Mouse (Mus musculus) G1E (cell line): ENCODE results near the gene Adcy2. TPM values are rescaled to one million over a fixed set of nuclear protein-coding genes. Genes with fewer than 3 reads are reported as not detected.
A peak's percentile ranks its signal among the peaks of the same experiment; 100 is the strongest.

Source experiments
- ATAC-seq: 2 replicates; pipeline ENCODE4 v1.8.0; 2016; ENCODE audit warnings: mild to moderate bottlenecking; ENCODE audit not compliant: insufficient number of reproducible peaks, poor library complexity, low FRiP score, severe bottlenecking; ENCODE audit errors: extremely low read depth
- DNase-seq: peaks from one replicate; pipeline ENCODE4 v3.0.0; 2012; ENCODE audit warnings: low spot score
- H3K27me3 ChIP-seq: 2 replicates; pipeline ENCODE4 v1.6.1; 2012; ENCODE audit warnings: mild to moderate bottlenecking, low read length, inconsistent platforms; ENCODE audit not compliant: insufficient read depth
- H3K36me3 ChIP-seq: replicated peaks from 2 replicates; pipeline ENCODE3; 2012; ENCODE audit warnings: mild to moderate bottlenecking, inconsistent platforms
- H3K4me1 ChIP-seq: 2 replicates; pipeline ENCODE4 v1.6.1; 2012; ENCODE audit warnings: low read depth, low read length, inconsistent platforms, mixed read lengths; ENCODE audit not compliant: insufficient read depth
- H3K4me3 ChIP-seq: 2 replicates; pipeline ENCODE4 v1.5.1; 2012; ENCODE audit warnings: low read depth, mild to moderate bottlenecking, inconsistent platforms, low read length, moderate library complexity, mixed read lengths
- H3K9me3 ChIP-seq: replicated peaks from 2 replicates; pipeline ENCODE4 v1.6.1; 2012; ENCODE audit warnings: inconsistent platforms
- CTCF ChIP-seq: IDR thresholded peaks from 2 replicates; pipeline ENCODE4 v1.5.1; 2012; ENCODE audit warnings: low read depth, low read length, inconsistent platforms, mixed read lengths
- GATA1 ChIP-seq: IDR thresholded peaks from 2 replicates; pipeline ENCODE4 v1.6.1; 2012; ENCODE audit warnings: borderline replicate concordance, low read length, inconsistent platforms, mixed read lengths
- GATA2 ChIP-seq: IDR thresholded peaks from 2 replicates; pipeline ENCODE4 v1.6.1; 2012; ENCODE audit warnings: low read depth, low read length, inconsistent platforms, borderline replicate concordance
- POLR2AphosphoS5 ChIP-seq: IDR thresholded peaks from 2 replicates; pipeline ENCODE4 v1.6.1; 2012; ENCODE audit warnings: low read depth, low read length, inconsistent platforms; ENCODE audit not compliant: insufficient replicate concordance
- TAL1 ChIP-seq: conservative IDR thresholded peaks from 2 replicates; pipeline ENCODE4 v1.6.1; 2012; ENCODE audit warnings: low read depth, low read length, inconsistent platforms, mixed read lengths
- polyA plus RNA-seq: library from polyadenylated mRNA; stranded (reverse); fragments of >175 nt; gene quantifications from 2 replicates; pipeline ENCODE4 v1.2.3, GENCODE M21; 2012
- total RNA-seq, 2 experiments: library from RNA; stranded (forward) in 1 of 2; stranded (reverse) in 1 of 2; fragments of 200-1000 nt in 1 of 2; fragments of >200 nt in 1 of 2; fragmentation: Nextera tagmentation in 1 of 2; gene quantifications; 2 replicates each; pipeline ENCODE4 v1.2.3; 2014 to 2017

Adcy2 gene
- total and polyA plus RNA-seq, 3 experiments, result 0.05 TPM; not detected in 2

GRCm38 (mm10) chr13:68581086-68581740, 418.1 kb downstream of the Adcy2 start:
- Histone ChIP-seq H3K27me3 (no peaks in the 10 kb centered on the region), H3K4me1 (peaks cover 43% of the 10 kb centered on the region), H3K9me3 (no peaks in the 10 kb centered on the region), H3K36me3 (peaks cover 69% of the 10 kb centered on the region), H3K4me3 (peak overlapping the region; percentile 76)
- TF ChIP-seq POLR2AphosphoS5 (no peak), CTCF (no peak)
- DNase-seq (no peak), ATAC-seq (0 out of 2 replicates have a peak, but pooled peaks have one; percentile 2)

- peaks cover 71% of the 10 kb centered on the region for H3K36me3 ChIP-seq
- no peak for TF ChIP-seq GATA1
- TF ChIP-seq POLR2AphosphoS5, result no peak
- TF ChIP-seq CTCF, result no peak
- TF ChIP-seq GATA2, result no peak
- TF ChIP-seq TAL1, result no peak
Observed at GRCm38 (mm10) chr13:68577945-68578344, 421.4 kb downstream of the Adcy2 start.

GRCm38 (mm10) chr13:68574398-68574797, 424.9 kb downstream of the Adcy2 start:
- H3K27me3 ChIP-seq, result no peaks in the 10 kb centered on the region
- H3K36me3 ChIP-seq, result peaks cover 92% of the 10 kb centered on the region
- ATAC-seq (no peak), DNase-seq (no peak)
- H3K4me3 ChIP-seq, result no peak overlapping the region
- H3K9me3 ChIP-seq, result no peaks in the 10 kb centered on the region
- TF ChIP-seq POLR2AphosphoS5 (no peak), CTCF (no peak), GATA1 (no peak), TAL1 (no peak), GATA2 (no peak)
- peaks cover 2% of the 10 kb centered on the region; the same call in 1 of the 2 replicates for H3K4me1 ChIP-seq

More at GRCm38 (mm10) chr13:68577945-68578344, 421.4 kb downstream of the Adcy2 start:
- Histone ChIP-seq H3K27me3 (no peaks in the 10 kb centered on the region), H3K4me1 (peaks cover 18% of the 10 kb centered on the region), H3K4me3 (no peak overlapping the region), H3K9me3 (no peaks in the 10 kb centered on the region)
- ATAC-seq (no peak), DNase-seq (no peak)

GRCm38 (mm10) chr13:68572966-68573913, 426.1 kb downstream of the Adcy2 start:
- H3K36me3 ChIP-seq, result peaks cover 93% of the 10 kb centered on the region

GRCm38 (mm10) chr13:68572247-68572646, 427.1 kb downstream of the Adcy2 start:
- ATAC-seq, result no peak
- H3K36me3 ChIP-seq, result peaks cover 91% of the 10 kb centered on the region
- H3K9me3 ChIP-seq, result no peaks in the 10 kb centered on the region
- no peaks in the 10 kb centered on the region for H3K27me3 ChIP-seq
- no peak overlapping the region for H3K4me3 ChIP-seq
- no peaks in the 10 kb centered on the region; the same call in 1 of the 2 replicates for H3K4me1 ChIP-seq
- DNase-seq, result no peak
- TF ChIP-seq GATA1, result no peak
- TF ChIP-seq POLR2AphosphoS5, result no peak
- no peak for TF ChIP-seq CTCF
- TF ChIP-seq GATA2, result no peak
- TF ChIP-seq TAL1, result no peak

More at GRCm38 (mm10) chr13:68572966-68573913, 426.1 kb downstream of the Adcy2 start:
- Histone ChIP-seq H3K4me3 (no peak overlapping the region), H3K4me1 (no peaks in the 10 kb centered on the region; the same call in 1 of the 2 replicates), H3K27me3 (no peaks in the 10 kb centered on the region), H3K9me3 (no peaks in the 10 kb centered on the region)
- DNase-seq (no peak), ATAC-seq (no peak)
- TF ChIP-seq GATA1 (no peak), POLR2AphosphoS5 (no peak), CTCF (no peak)
